Mouse (Mus musculus): ENCODE results near the gene Adamts10. TPM values are rescaled to one million over a fixed set of nuclear protein-coding genes. Genes with fewer than 3 reads are reported as not detected.

Adamts10 gene
- total and polyA plus RNA-seq, 2 experiments from 2014 or later = 35.6 to 56.4 TPM

GRCm38 (mm10) chr17:33552113-33552512 is 28.1 kb downstream of the Adamts10 start:
- TF ChIP-seq CTCF (IDR thresholded peaks at IDR 0.05; ENCODE audit: low read depth) = no peak
- Histone ChIP-seq H3K27ac (no peak overlapping the region), H3K4me1 (ENCODE audit: insufficient read depth, low read length) (no peaks in the 10 kb centered on the region), H3K4me3 (ENCODE audit: low read length) (no peak overlapping the region), H3K9ac (replicated peaks; ENCODE audit: low read length) (no peak overlapping the region), H3K9me3 (ENCODE audit: low read length) (no peaks in the 10 kb centered on the region), H3K4me2 (ENCODE audit: low read depth, low read length) (no peak overlapping the region), H3K27me3 (ENCODE audit: insufficient read depth, low read length) (no peaks in the 10 kb centered on the region), H3K36me3 (ENCODE audit: insufficient read depth, low read length) (peaks cover 6% of the 10 kb centered on the region; the same call in 1 of the 2 replicates)
- ATAC-seq = no peak
- no peak for DNase-seq (ENCODE audit: low spot score)
- 92% methylated on average over 4 of the region's 4 CpGs for WGBS

- Histone ChIP-seq H3K27ac (no peak overlapping the region), H3K9ac (replicated peaks; ENCODE audit: low read length) (no peak overlapping the region), H3K4me1 (ENCODE audit: insufficient read depth, low read length) (no peaks in the 10 kb centered on the region), H3K36me3 (ENCODE audit: insufficient read depth, low read length) (0 out of 2 replicates have a peak, but pooled peaks cover 6% of the 10 kb centered on the region), H3K27me3 (ENCODE audit: insufficient read depth, low read length) (no peaks in the 10 kb centered on the region), H3K9me3 (ENCODE audit: low read length) (no peaks in the 10 kb centered on the region), H3K4me3 (ENCODE audit: low read length) (no peak overlapping the region), H3K4me2 (ENCODE audit: low read depth, low read length) (no peak overlapping the region)
- 49% methylated on average over 4 of the region's 4 CpGs for WGBS
- DNase-seq (ENCODE audit: low spot score) (peak; percentile 61), ATAC-seq (peak; percentile 56; the same call in 1 of the 2 replicates)
- peak; percentile 73 for TF ChIP-seq CTCF (IDR thresholded peaks at IDR 0.05; ENCODE audit: low read depth)
Observed at GRCm38 (mm10) chr17:33552964-33553363, 29.0 kb downstream of the Adamts10 start.

- Histone ChIP-seq H3K4me3 (ENCODE audit: low read length) (no peak overlapping the region), H3K36me3 (ENCODE audit: insufficient read depth, low read length) (0 out of 2 replicates have a peak, but pooled peaks cover 6% of the 10 kb centered on the region), H3K4me2 (ENCODE audit: low read depth, low read length) (no peak overlapping the region), H3K27me3 (ENCODE audit: insufficient read depth, low read length) (no peaks in the 10 kb centered on the region), H3K4me1 (ENCODE audit: insufficient read depth, low read length) (no peaks in the 10 kb centered on the region), H3K27ac (no peak overlapping the region), H3K9me3 (ENCODE audit: low read length) (no peaks in the 10 kb centered on the region), H3K9ac (replicated peaks; ENCODE audit: low read length) (no peak overlapping the region)
- no peak for ATAC-seq
- DNase-seq (ENCODE audit: low spot score) = no peak
- WGBS = 96% methylated on average over 1 of the region's 1 CpGs
- TF ChIP-seq CTCF (IDR thresholded peaks at IDR 0.05; ENCODE audit: low read depth) = no peak
Observed at GRCm38 (mm10) chr17:33554536-33554935, 30.5 kb downstream of the Adamts10 start.

- no peaks in the 10 kb centered on the region for H3K27me3 ChIP-seq (ENCODE audit: insufficient read depth, low read length)
- ATAC-seq = no peak
- 0 out of 2 replicates have a peak, but pooled peaks cover 6% of the 10 kb centered on the region for H3K36me3 ChIP-seq (ENCODE audit: insufficient read depth, low read length)
- no peak within 1 kb of the TSS for H3K4me3 ChIP-seq (ENCODE audit: low read length)
- H3K9ac ChIP-seq (replicated peaks; ENCODE audit: low read length) = no peak within 1 kb of the TSS
- peak; percentile 6 for DNase-seq (ENCODE audit: low spot score)
- WGBS = 44% methylated on average over 6 of the region's 6 CpGs
- no peak within 1 kb of the TSS for H3K27ac ChIP-seq
- no peak within 1 kb of the TSS for H3K4me2 ChIP-seq (ENCODE audit: low read depth, low read length)
- H3K4me1 ChIP-seq (ENCODE audit: insufficient read depth, low read length) = no peaks in the 10 kb centered on the region
- no peak for TF ChIP-seq CTCF (IDR thresholded peaks at IDR 0.05; ENCODE audit: low read depth)
- no peaks in the 10 kb centered on the region for H3K9me3 ChIP-seq (ENCODE audit: low read length)
Observed at GRCm38 (mm10) chr17:33555223-33555855, 31.3 kb downstream of the Adamts10 start, which contains the start of gene Myo1f. TSS of gene Myo1f (plus strand) at chr17:33555707.

- 79% methylated on average over 4 of the region's 4 CpGs for WGBS
- DNase-seq (ENCODE audit: low spot score) (no peak), ATAC-seq (no peak)
- TF ChIP-seq CTCF (IDR thresholded peaks at IDR 0.05; ENCODE audit: low read depth) = no peak
- H3K9ac ChIP-seq (replicated peaks; ENCODE audit: low read length) = no peak overlapping the region
- H3K9me3 ChIP-seq (ENCODE audit: low read length) = no peaks in the 10 kb centered on the region
- no peaks in the 10 kb centered on the region for H3K36me3 ChIP-seq (ENCODE audit: insufficient read depth, low read length)
- no peak overlapping the region for H3K27ac ChIP-seq
- H3K4me1 ChIP-seq (ENCODE audit: insufficient read depth, low read length) = no peaks in the 10 kb centered on the region
- no peak overlapping the region for H3K4me2 ChIP-seq (ENCODE audit: low read depth, low read length)
- no peak overlapping the region for H3K4me3 ChIP-seq (ENCODE audit: low read length)
- no peaks in the 10 kb centered on the region for H3K27me3 ChIP-seq (ENCODE audit: insufficient read depth, low read length)
Observed at GRCm38 (mm10) chr17:33557922-33558321, 33.9 kb downstream of the Adamts10 start.

- no peak for TF ChIP-seq CTCF (IDR thresholded peaks at IDR 0.05; ENCODE audit: low read depth)
- H3K9ac ChIP-seq (replicated peaks; ENCODE audit: low read length) = no peak overlapping the region
- no peak overlapping the region for H3K4me2 ChIP-seq (ENCODE audit: low read depth, low read length)
- no peaks in the 10 kb centered on the region for H3K36me3 ChIP-seq (ENCODE audit: insufficient read depth, low read length)
- no peak overlapping the region for H3K4me3 ChIP-seq (ENCODE audit: low read length)
- no peaks in the 10 kb centered on the region for H3K4me1 ChIP-seq (ENCODE audit: insufficient read depth, low read length)
- no peak for DNase-seq (ENCODE audit: low spot score)
- ATAC-seq = no peak
- no peak overlapping the region for H3K27ac ChIP-seq
- no peaks in the 10 kb centered on the region for H3K27me3 ChIP-seq (ENCODE audit: insufficient read depth, low read length)
- no peaks in the 10 kb centered on the region for H3K9me3 ChIP-seq (ENCODE audit: low read length)
- WGBS = 71% methylated on average over 2 of the region's 2 CpGs
Observed at GRCm38 (mm10) chr17:33563527-33564076, 39.6 kb downstream of the Adamts10 start.

- Histone ChIP-seq H3K9me3 (ENCODE audit: low read length) (no peaks in the 10 kb centered on the region), H3K4me1 (ENCODE audit: insufficient read depth, low read length) (no peaks in the 10 kb centered on the region), H3K27me3 (ENCODE audit: insufficient read depth, low read length) (no peaks in the 10 kb centered on the region), H3K4me2 (ENCODE audit: low read depth, low read length) (no peak overlapping the region), H3K36me3 (ENCODE audit: insufficient read depth, low read length) (no peaks in the 10 kb centered on the region), H3K4me3 (ENCODE audit: low read length) (no peak overlapping the region), H3K9ac (replicated peaks; ENCODE audit: low read length) (no peak overlapping the region), H3K27ac (no peak overlapping the region)
- no peak for TF ChIP-seq CTCF (IDR thresholded peaks at IDR 0.05; ENCODE audit: low read depth)
- WGBS = 59% methylated on average over 1 of the region's 1 CpGs
- no peak for ATAC-seq
- DNase-seq (ENCODE audit: low spot score) = no peak
Observed at GRCm38 (mm10) chr17:33564599-33564998, 40.6 kb downstream of the Adamts10 start.
